Mouse (Mus musculus) layer of hippocampus, adult 18-20 months (tissue): Measurements from ENCODE around the gene Cenpa. TPM values are rescaled to one million over a fixed set of nuclear protein-coding genes. Genes with fewer than 3 reads are reported as not detected.
"Not testable (repeated sequence)": the region's sequence is repeated elsewhere in the genome, so short reads cannot be mapped to it uniquely, and the experiment has no call there.

Experiments
- DNase-seq, 2 experiments: peaks; one replicate each; pipeline ENCODE4 v3.0.0; 2022; ENCODE audit warnings: low spot score in 2 of 2
- total RNA-seq, 2 experiments: library from RNA; stranded (reverse); gene quantifications; 2 replicates each; pipeline ENCODE4 v1.2.3; 2021

The Cenpa gene
- total RNA-seq, 2 experiments from 2014 or later = 3.5 to 4.6 TPM

- DNase-seq = no peak
These were observed 12.2 kb downstream of the Cenpa start for GRCm38 (mm10) chr5:30678722-30679296.

GRCm38 (mm10) chr5:30679593-30679992 lies 13.0 kb downstream of the Cenpa start:
- no peak for DNase-seq

GRCm38 (mm10) chr5:30681970-30682369 lies 15.4 kb downstream of the Cenpa start:
- DNase-seq = no peak

GRCm38 (mm10) chr5:30682967-30683600 lies 16.5 kb downstream of the Cenpa start:
- DNase-seq = no peak

- no peak for DNase-seq
These were observed 17.4 kb downstream of the Cenpa start for GRCm38 (mm10) chr5:30683993-30684392.

GRCm38 (mm10) chr5:30686781-30687180 lies 20.2 kb downstream of the Cenpa start:
- peak in 1 of 2 experiments; percentile 58 for DNase-seq

- DNase-seq = no peak
These were observed 33.9 kb downstream of the Cenpa start for GRCm38 (mm10) chr5:30700361-30701000.

- DNase-seq = not testable (repeated sequence)
These were observed 34.8 kb downstream of the Cenpa start for GRCm38 (mm10) chr5:30701373-30701772.

GRCm38 (mm10) chr5:30701866-30702265 lies 35.3 kb downstream of the Cenpa start:
- no peak for DNase-seq

GRCm38 (mm10) chr5:30709744-30710383 lies 43.3 kb downstream of the Cenpa start:
- peak; percentile 61 to 89 for DNase-seq

- DNase-seq = peak in 1 of 2 experiments; percentile 58
These were observed 43.9 kb downstream of the Cenpa start for GRCm38 (mm10) chr5:30710486-30710885.

- peak; percentile 77 to 85 for DNase-seq
These were observed 44.8 kb downstream of the Cenpa start, which contains the start of gene Dpysl5 for GRCm38 (mm10) chr5:30711147-30712001. Gene Dpysl5 (plus strand): TSS chr5:30711564.

GRCm38 (mm10) chr5:30712002-30712390 lies 45.4 kb downstream of the Cenpa start:
- DNase-seq = no peak

- peak in 1 of 2 experiments; percentile 23 for DNase-seq
These were observed 46.1 kb downstream of the Cenpa start for GRCm38 (mm10) chr5:30712441-30713298.

GRCm38 (mm10) chr5:30713299-30713675 lies 46.7 kb downstream of the Cenpa start:
- DNase-seq = no peak

- DNase-seq = no peak
These were observed 47.1 kb downstream of the Cenpa start for GRCm38 (mm10) chr5:30713691-30714090.

- DNase-seq = no peak
These were observed 49.7 kb downstream of the Cenpa start for GRCm38 (mm10) chr5:30716311-30716710.

- DNase-seq = no peak
These were observed 50.9 kb downstream of the Cenpa start for GRCm38 (mm10) chr5:30717506-30717905.

GRCm38 (mm10) chr5:30717991-30718703 lies 51.6 kb downstream of the Cenpa start:
- peak in 1 of 2 experiments; percentile 21 for DNase-seq
